Mouse (Mus musculus): ENCODE measurements around the gene Gm26897. TPM values are rescaled to one million over a fixed set of nuclear protein-coding genes. Genes with fewer than 3 reads are reported as not detected.

The Gm26897 gene
- polyA plus RNA-seq, 1 experiment from 2014 or later, result not detected

GRCm38 (mm10) chr5:111773407-111773733 is 39.6 kb downstream of the Gm26897 start:
- WGBS, result 49% methylated on average over 5 of the region's 5 CpGs

GRCm38 (mm10) chr5:111776246-111776645 is 42.5 kb downstream of the Gm26897 start:
- DNase-seq (ENCODE audit: low spot score) (no peak), ATAC-seq (replicated peaks; ENCODE audit: low FRiP score) (no peak)
- Histone ChIP-seq H3K4me3 (ENCODE audit: low read depth, low read length) (no peak overlapping the region), H3K9me3 (ENCODE audit: control insufficient read depth, low read length) (no peaks in the 10 kb centered on the region), H3K36me3 (ENCODE audit: control insufficient read depth, insufficient read depth, low read length) (no peaks in the 10 kb centered on the region), H3K4me2 (no peak overlapping the region), H3K4me1 (replicated peaks; ENCODE audit: control insufficient read depth, insufficient read depth, low read length) (0 out of 2 replicates have a peak, but pooled peaks cover 5% of the 10 kb centered on the region), H3K27ac (ENCODE audit: low read depth, low read length) (no peak overlapping the region), H3K27me3 (replicated peaks; ENCODE audit: control insufficient read depth, insufficient read depth, low read length) (no peaks in the 10 kb centered on the region), H3K9ac (ENCODE audit: low read depth, low read length) (no peak overlapping the region)
- WGBS, result 79% methylated on average over 6 of the region's 6 CpGs

More at GRCm38 (mm10) chr5:111773407-111773733, 39.6 kb downstream of the Gm26897 start:
- DNase-seq (ENCODE audit: low spot score), result no peak
- Histone ChIP-seq H3K9ac (ENCODE audit: low read depth, low read length) (no peak overlapping the region), H3K4me2 (no peak overlapping the region), H3K4me3 (ENCODE audit: low read depth, low read length) (no peak overlapping the region), H3K9me3 (ENCODE audit: control insufficient read depth, low read length) (no peaks in the 10 kb centered on the region), H3K4me1 (replicated peaks; ENCODE audit: control insufficient read depth, insufficient read depth, low read length) (0 out of 2 replicates have a peak, but pooled peaks cover 5% of the 10 kb centered on the region), H3K27ac (ENCODE audit: low read depth, low read length) (no peak overlapping the region), H3K36me3 (ENCODE audit: control insufficient read depth, insufficient read depth, low read length) (no peaks in the 10 kb centered on the region), H3K27me3 (replicated peaks; ENCODE audit: control insufficient read depth, insufficient read depth, low read length) (no peaks in the 10 kb centered on the region)
- no peak for ATAC-seq (replicated peaks; ENCODE audit: low FRiP score)

- ATAC-seq (replicated peaks; ENCODE audit: low FRiP score), result no peak
- Histone ChIP-seq H3K4me1 (replicated peaks; ENCODE audit: control insufficient read depth, insufficient read depth, low read length) (no peaks in the 10 kb centered on the region), H3K36me3 (ENCODE audit: control insufficient read depth, insufficient read depth, low read length) (no peaks in the 10 kb centered on the region), H3K27ac (ENCODE audit: low read depth, low read length) (no peak overlapping the region), H3K4me3 (ENCODE audit: low read depth, low read length) (no peak overlapping the region), H3K4me2 (no peak overlapping the region), H3K9ac (ENCODE audit: low read depth, low read length) (no peak overlapping the region), H3K27me3 (replicated peaks; ENCODE audit: control insufficient read depth, insufficient read depth, low read length) (no peaks in the 10 kb centered on the region), H3K9me3 (ENCODE audit: control insufficient read depth, low read length) (no peaks in the 10 kb centered on the region)
- 62% methylated on average over 5 of the region's 5 CpGs for WGBS
- no peak for DNase-seq (ENCODE audit: low spot score)
These were observed 44.4 kb downstream of the Gm26897 start for GRCm38 (mm10) chr5:111778093-111778492.

GRCm38 (mm10) chr5:111779776-111780485 is 46.2 kb downstream of the Gm26897 start:
- no peak overlapping the region for H3K4me2 ChIP-seq
- no peaks in the 10 kb centered on the region for H3K27me3 ChIP-seq (replicated peaks; ENCODE audit: control insufficient read depth, insufficient read depth, low read length)
- no peaks in the 10 kb centered on the region for H3K9me3 ChIP-seq (ENCODE audit: control insufficient read depth, low read length)
- DNase-seq (ENCODE audit: low spot score), result no peak
- no peaks in the 10 kb centered on the region for H3K4me1 ChIP-seq (replicated peaks; ENCODE audit: control insufficient read depth, insufficient read depth, low read length)
- no peak overlapping the region for H3K4me3 ChIP-seq (ENCODE audit: low read depth, low read length)
- no peak overlapping the region for H3K27ac ChIP-seq (ENCODE audit: low read depth, low read length)
- no peak for ATAC-seq (replicated peaks; ENCODE audit: low FRiP score)
- H3K36me3 ChIP-seq (ENCODE audit: control insufficient read depth, insufficient read depth, low read length), result no peaks in the 10 kb centered on the region
- WGBS, result 84% methylated on average over 10 of the region's 10 CpGs
- H3K9ac ChIP-seq (ENCODE audit: low read depth, low read length), result no peak overlapping the region
